Mouse (Mus musculus): ENCODE results near the gene Arhgap30. TPM values are rescaled to one million over a fixed set of nuclear protein-coding genes. Genes with fewer than 3 reads are reported as not detected.

Gene Arhgap30
- polyA plus RNA-seq (2012; rRNA removed) = 2.7 and 3.5 TPM in 2 replicates

GRCm38 (mm10) chr1:171388376-171389102 lies at the start of gene Arhgap30:
Arhgap30 (plus strand) TSS chr1:171388954.

DNA sequence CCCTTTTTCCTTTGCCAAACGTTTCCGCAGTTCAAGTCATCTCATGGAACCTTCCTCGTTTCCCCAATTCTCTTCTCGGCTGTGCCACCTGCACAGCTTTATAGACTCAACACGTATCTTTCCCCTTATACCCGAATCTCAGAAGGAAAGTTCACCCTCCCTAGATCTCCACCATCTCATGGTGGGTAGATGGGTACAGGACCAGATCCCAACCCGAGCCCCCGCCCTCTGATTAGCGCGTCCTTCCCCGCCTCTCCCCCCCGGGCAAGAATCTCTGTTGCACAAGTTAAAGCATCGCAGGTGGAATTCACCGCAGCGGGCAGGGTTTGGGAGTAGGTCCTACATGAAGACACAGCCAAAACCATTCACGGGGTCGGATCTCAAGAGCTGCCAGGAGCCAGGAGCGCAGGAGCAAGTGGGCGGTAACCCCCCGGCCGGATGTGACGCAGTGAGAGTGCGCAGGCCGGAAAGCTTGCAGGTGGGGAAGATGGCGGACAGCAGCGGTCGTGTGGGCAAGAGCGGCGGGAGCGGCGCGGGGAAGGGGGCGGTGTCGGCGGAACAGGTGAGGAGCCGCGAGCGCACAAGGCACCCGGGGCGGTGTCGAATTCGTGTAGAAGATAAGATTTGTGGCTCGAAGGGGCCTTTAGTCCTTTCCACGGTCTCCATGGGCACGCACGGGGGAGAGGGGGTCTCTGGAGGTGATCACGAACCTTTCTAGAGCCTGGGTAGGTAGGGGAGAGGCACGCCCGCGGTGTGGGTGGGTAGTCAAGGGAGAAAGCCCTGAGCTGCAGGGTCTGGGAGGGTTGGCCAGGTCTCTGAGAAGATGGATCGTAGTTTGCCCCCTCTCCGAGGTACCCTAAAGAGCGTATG lies 43.3 kb upstream of the Arhgap30 start, which contains the start of the genes Nit1 and Pfdn2:
Gene Nit1, minus strand, starts transcription at position 422 of the 870 bp plus-strand sequence.
Gene Pfdn2, plus strand, starts transcription at position 446 of the 870 bp plus-strand sequence.

DNA sequence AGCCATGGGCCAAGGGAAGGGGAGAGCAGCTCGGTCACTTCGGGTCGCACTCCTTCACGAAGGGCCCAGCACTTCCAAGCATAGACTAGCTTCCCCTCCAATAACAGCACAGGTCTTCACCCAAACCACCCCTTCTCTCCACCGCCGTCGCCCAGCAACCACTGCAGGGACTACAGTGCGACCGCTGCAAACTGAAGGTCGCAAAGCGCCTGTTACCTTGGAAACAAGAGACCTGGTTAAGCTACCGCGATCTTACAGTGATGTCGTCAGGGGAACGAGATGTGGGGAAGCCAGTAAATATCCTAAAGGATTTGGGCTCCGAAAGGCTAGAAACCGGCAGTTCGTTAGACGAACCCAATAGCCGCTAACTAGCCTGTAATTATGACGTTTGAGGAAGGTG lies 28.1 kb upstream of the Arhgap30 start, which contains the start of gene Klhdc9:
Gene Klhdc9, minus strand, starts transcription at position 143 of the 400 bp plus-strand sequence.

GRCm38 (mm10) chr1:171369845-171370556 lies 18.8 kb upstream of the Arhgap30 start, which contains the start of gene Nectin4:
Nectin4 (plus strand) TSS chr1:171370099.

GRCm38 (mm10) chr1:171410947-171411484 lies 22.3 kb downstream of the Arhgap30 start, which contains the start of gene Usf1:
Usf1 (plus strand) TSS chr1:171411313.

DNA sequence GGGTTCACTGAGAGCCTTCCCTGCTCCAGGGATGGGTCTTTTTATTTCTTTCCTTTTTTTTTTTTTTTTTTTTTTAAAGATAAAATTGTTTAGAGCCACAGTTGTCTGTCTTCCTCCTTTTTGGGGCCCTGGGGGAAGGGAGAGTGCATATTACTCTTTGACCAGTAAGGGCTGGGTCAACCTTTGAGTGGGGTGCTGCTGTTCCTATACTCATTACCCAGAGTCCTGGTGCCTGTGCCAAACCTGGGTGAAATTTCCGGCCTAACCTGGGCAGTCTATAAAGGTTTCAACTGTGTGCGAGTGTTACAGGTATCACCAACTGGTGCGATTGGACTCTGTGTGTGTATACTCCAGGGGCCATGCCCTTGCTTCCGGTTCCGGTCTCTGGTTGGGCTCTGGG lies 29.9 kb downstream of the Arhgap30 start, which contains the start of gene Tstd1:
Gene Tstd1, plus strand, starts transcription at position 213 of the 400 bp plus-strand sequence.

GRCm38 (mm10) chr1:171437264-171438013 lies 48.7 kb downstream of the Arhgap30 start, which contains the start of gene F11r:
F11r (plus strand) TSS chr1:171437535.

Other genes with a start within 250 kb of the Arhgap30 start
- 101 and 123 TPM in 2 replicates for gene Sdhc, start 238.4 kb upstream of the Arhgap30 start, polyA plus RNA-seq (2012; rRNA removed)
- 0.08 and 0.11 TPM in 2 replicates for gene Mpz, start 238.2 kb upstream of the Arhgap30 start, polyA plus RNA-seq (2012; rRNA removed)
- gene Pcp4l1, start 192.7 kb upstream of the Arhgap30 start, polyA plus RNA-seq (2012; rRNA removed) = 1.0 and 1.1 TPM in 2 replicates
- gene Nr1i3, start 175.0 kb upstream of the Arhgap30 start, polyA plus RNA-seq (2012; rRNA removed) = 0.59 and 0.90 TPM in 2 replicates
- 10.6 and 11.9 TPM in 2 replicates for gene Tomm40l, start 166.4 kb upstream of the Arhgap30 start, polyA plus RNA-seq (2012; rRNA removed)
- gene Apoa2, start 163.9 kb upstream of the Arhgap30 start, polyA plus RNA-seq (2012; rRNA removed) = 2,548 and 2,817 TPM in 2 replicates
- 41.9 and 56.5 TPM in 2 replicates for gene Fcer1g, start 154.6 kb upstream of the Arhgap30 start, polyA plus RNA-seq (2012; rRNA removed)
- gene Adamts4, start 138.5 kb upstream of the Arhgap30 start, polyA plus RNA-seq (2012; rRNA removed) = 0.18 and 0.24 TPM in 2 replicates
- gene Ndufs2, start 137.6 kb upstream of the Arhgap30 start, polyA plus RNA-seq (2012; rRNA removed) = 80.1 and 91.3 TPM in 2 replicates
- gene B4galt3, start 118.6 kb upstream of the Arhgap30 start, polyA plus RNA-seq (2012; rRNA removed) = 12.0 and 15.2 TPM in 2 replicates
- gene Ppox, start 107.8 kb upstream of the Arhgap30 start, polyA plus RNA-seq (2012; rRNA removed) = 138 and 165 TPM in 2 replicates
- 16.5 and 19.1 TPM in 2 replicates for gene Usp21, start 101.0 kb upstream of the Arhgap30 start, polyA plus RNA-seq (2012; rRNA removed)
- 21.5 and 27.7 TPM in 2 replicates for gene Ufc1, start 93.9 kb upstream of the Arhgap30 start, polyA plus RNA-seq (2012; rRNA removed)
- gene Dedd, start 59.8 kb upstream of the Arhgap30 start, polyA plus RNA-seq (2012; rRNA removed) = 15.6 and 18.6 TPM in 2 replicates
- gene Nit1, start 43.3 kb upstream of the Arhgap30 start, polyA plus RNA-seq (2012; rRNA removed) = 20.0 and 23.2 TPM in 2 replicates
- gene Pfdn2, start 43.3 kb upstream of the Arhgap30 start, polyA plus RNA-seq (2012; rRNA removed) = 41.8 and 44.2 TPM in 2 replicates
- gene Klhdc9, start 28.2 kb upstream of the Arhgap30 start, polyA plus RNA-seq (2012; rRNA removed) = 0.23 and 0.24 TPM in 2 replicates
- 0.06 and 0.21 TPM in 2 replicates for gene Nectin4, start 18.9 kb upstream of the Arhgap30 start, polyA plus RNA-seq (2012; rRNA removed)
- 13.6 and 16.4 TPM in 2 replicates for gene Usf1, start 22.4 kb downstream of the Arhgap30 start, polyA plus RNA-seq (2012; rRNA removed)
- 0.86 and 0.90 TPM in 2 replicates for gene Tstd1, start 29.9 kb downstream of the Arhgap30 start, polyA plus RNA-seq (2012; rRNA removed)
- gene F11r, start 48.6 kb downstream of the Arhgap30 start, polyA plus RNA-seq (2012; rRNA removed) = 12.0 and 13.4 TPM in 2 replicates
- gene Alyref2, start 114.5 kb downstream of the Arhgap30 start, polyA plus RNA-seq (2012; rRNA removed) = 2.0 and 2.4 TPM in 2 replicates
- not detected in 2 replicates for gene Itln1, start 146.3 kb downstream of the Arhgap30 start, polyA plus RNA-seq (2012; rRNA removed)
- 0.11 and 0.17 TPM in 2 replicates for gene Cd244a, start 170.2 kb downstream of the Arhgap30 start, polyA plus RNA-seq (2012; rRNA removed)
- 1.1 and 1.5 TPM in 2 replicates for gene Ly9, start 218.5 kb downstream of the Arhgap30 start, polyA plus RNA-seq (2012; rRNA removed)

Measured in liver, embryonic 14 days (tissue).